Mouse (Mus musculus) spleen, adult 2 months (tissue): ENCODE measurements around the gene Bves.

Experiments
- CTCF ChIP-seq: fragments of 200-500 bp; IDR thresholded peaks from 2 replicates; pipeline ENCODE4 v1.5.1; 2011; ENCODE audit warnings: mild to moderate bottlenecking, inconsistent platforms; ENCODE audit not compliant: insufficient read depth, insufficient read length, insufficient replicate concordance; ENCODE audit errors: extremely low read depth
- POLR2A ChIP-seq: fragments of 200-500 bp; IDR thresholded peaks from 2 replicates; pipeline ENCODE4 v1.6.1; 2011; ENCODE audit warnings: low read depth, low read length, inconsistent platforms

DNA sequence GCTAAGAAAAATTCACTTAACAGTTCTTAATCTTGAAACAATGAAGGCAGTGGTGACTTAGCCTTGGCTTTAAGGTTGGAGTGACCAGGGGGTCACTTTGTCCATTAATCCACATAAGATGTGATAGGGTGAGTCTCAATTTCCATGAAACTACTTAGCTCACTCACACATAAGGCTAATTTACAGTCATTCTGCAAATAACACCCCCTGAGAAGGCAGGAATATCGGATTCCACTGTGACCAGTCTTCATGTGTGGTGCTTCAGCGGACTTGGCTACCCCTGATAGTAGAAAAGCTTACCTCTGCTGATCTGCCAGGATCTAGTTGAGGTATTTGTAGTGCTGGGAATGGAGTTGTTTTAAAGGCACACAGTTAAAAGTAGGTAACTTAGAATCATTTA lies 35.0 kb downstream of the Bves start:
- TF ChIP-seq CTCF (no peak), POLR2A (no peak)
